Mouse (Mus musculus) hindbrain, embryonic 10.5 days (tissue): ENCODE measurements around the gene 0610030E20Rik. TPM values are rescaled to one million over a fixed set of nuclear protein-coding genes. Genes with fewer than 3 reads are reported as not detected.

Experiments
- DNase-seq: peaks from one replicate; pipeline ENCODE4 v3.0.0-alpha.2; 2017; ENCODE audit warnings: low spot score
- H3K27ac ChIP-seq: fragments of 300-500 bp; sonication (generic); 2 replicates; pipeline ENCODE4 v1.5.1; 2016; ENCODE audit warnings: mild to moderate bottlenecking, moderate library complexity
- H3K27me3 ChIP-seq: fragments of 300-500 bp; sonication (generic); 2 replicates; pipeline ENCODE4 v1.6.1; 2016; ENCODE audit warnings: mild to moderate bottlenecking; ENCODE audit not compliant: poor library complexity, insufficient read depth, severe bottlenecking
- H3K36me3 ChIP-seq: fragments of 300-500 bp; sonication (generic); 2 replicates; pipeline ENCODE4 v1.6.1; 2016; ENCODE audit warnings: mild to moderate bottlenecking, moderate library complexity
- H3K4me1 ChIP-seq: fragments of 300-500 bp; sonication (generic); replicated peaks from 2 replicates; pipeline ENCODE4 v1.6.1; 2016; ENCODE audit warnings: mild to moderate bottlenecking
- H3K4me3 ChIP-seq: fragments of 300-500 bp; sonication (generic); 2 replicates; pipeline ENCODE4 v1.5.1; 2016; ENCODE audit warnings: mild to moderate bottlenecking, moderate library complexity
- H3K9me3 ChIP-seq: fragments of 300-500 bp; sonication (generic); 2 replicates; pipeline ENCODE4 v1.6.1; 2016; ENCODE audit warnings: mild to moderate bottlenecking, moderate library complexity
- WGBS: fragments of 180-500 bp; shearing (Covaris S2); methylation state at CpG from one replicate; pipeline ENCODE4 v1.1.7; 2016; 5-methylcytosine and 5-hydroxymethylcytosine counted together
- polyA plus RNA-seq: library from polyadenylated mRNA; unstranded; fragments of >200 nt; fragmentation: Nextera tagmentation; extraction: Ambion mirVana; gene quantifications from 2 replicates; pipeline ENCODE4 v1.2.1, GENCODE M21; 2016

The 0610030E20Rik gene
- polyA plus RNA-seq, 1 experiment from 2014 or later, result 25.5 TPM

- H3K27ac ChIP-seq, result peak within 1 kb of the TSS; percentile 71
Observed at GRCm38 (mm10) chr6:72380131-72380770, 33.1 kb downstream of the 0610030E20Rik start, which contains the start of gene Vamp5. Gene Vamp5, minus strand, starts transcription at chr6:72380468.

GRCm38 (mm10) chr6:72382494-72382893 is 35.4 kb downstream of the 0610030E20Rik start:
- Histone ChIP-seq H3K36me3 (no peaks in the 10 kb centered on the region), H3K9me3 (no peaks in the 10 kb centered on the region), H3K4me3 (no peak overlapping the region), H3K27me3 (peaks cover 40% of the 10 kb centered on the region), H3K27ac (no peak overlapping the region), H3K4me1 (peaks cover 11% of the 10 kb centered on the region)
- DNase-seq, result no peak
- 84% methylated on average over 6 of the region's 6 CpGs for WGBS

More at GRCm38 (mm10) chr6:72380131-72380770, 33.1 kb downstream of the 0610030E20Rik start, which contains the start of gene Vamp5:
- WGBS, result 2% methylated on average over 49 of the region's 49 CpGs
- no peaks in the 10 kb centered on the region for H3K9me3 ChIP-seq
- peaks cover 40% of the 10 kb centered on the region for H3K27me3 ChIP-seq
- peak; percentile 39 for DNase-seq
- peaks cover 10% of the 10 kb centered on the region for H3K4me1 ChIP-seq
- no peaks in the 10 kb centered on the region for H3K36me3 ChIP-seq
- peak within 1 kb of the TSS; percentile 55 for H3K4me3 ChIP-seq

- 89% methylated on average over 6 of the region's 6 CpGs for WGBS
- H3K27ac ChIP-seq, result no peak overlapping the region
Observed at GRCm38 (mm10) chr6:72383142-72383820, 36.2 kb downstream of the 0610030E20Rik start.

GRCm38 (mm10) chr6:72383952-72384351 is 36.8 kb downstream of the 0610030E20Rik start:
- H3K9me3 ChIP-seq, result no peaks in the 10 kb centered on the region
- H3K36me3 ChIP-seq, result no peaks in the 10 kb centered on the region
- no peak overlapping the region for H3K27ac ChIP-seq
- H3K27me3 ChIP-seq, result peaks cover 34% of the 10 kb centered on the region
- no peak overlapping the region for H3K4me3 ChIP-seq
- no peak for DNase-seq
- H3K4me1 ChIP-seq, result peaks cover 18% of the 10 kb centered on the region
- 94% methylated on average over 7 of the region's 7 CpGs for WGBS

More at GRCm38 (mm10) chr6:72383142-72383820, 36.2 kb downstream of the 0610030E20Rik start:
- no peak overlapping the region for H3K4me3 ChIP-seq
- no peaks in the 10 kb centered on the region for H3K36me3 ChIP-seq
- H3K27me3 ChIP-seq, result peaks cover 35% of the 10 kb centered on the region
- peaks cover 18% of the 10 kb centered on the region for H3K4me1 ChIP-seq
- H3K9me3 ChIP-seq, result no peaks in the 10 kb centered on the region
- DNase-seq, result no peak

- peaks cover 33% of the 10 kb centered on the region for H3K27me3 ChIP-seq
- no peaks in the 10 kb centered on the region for H3K36me3 ChIP-seq
- 87% methylated on average over 4 of the region's 4 CpGs for WGBS
- no peak overlapping the region for H3K27ac ChIP-seq
- H3K4me3 ChIP-seq, result no peak overlapping the region
- H3K9me3 ChIP-seq, result no peaks in the 10 kb centered on the region
- no peak for DNase-seq
- H3K4me1 ChIP-seq, result peaks cover 21% of the 10 kb centered on the region
Observed at GRCm38 (mm10) chr6:72385258-72385657, 38.1 kb downstream of the 0610030E20Rik start.

GRCm38 (mm10) chr6:72386561-72386960 is 39.4 kb downstream of the 0610030E20Rik start:
- H3K4me3 ChIP-seq, result no peak overlapping the region
- WGBS, result 94% methylated on average over 2 of the region's 2 CpGs
- no peak for DNase-seq

GRCm38 (mm10) chr6:72387816-72388215 is 40.7 kb downstream of the 0610030E20Rik start:
- Histone ChIP-seq H3K27ac (no peak overlapping the region), H3K9me3 (no peaks in the 10 kb centered on the region), H3K36me3 (no peaks in the 10 kb centered on the region), H3K4me3 (no peak overlapping the region), H3K4me1 (peaks cover 29% of the 10 kb centered on the region), H3K27me3 (peaks cover 25% of the 10 kb centered on the region)
- DNase-seq, result no peak
- WGBS, result 70% methylated on average over 3 of the region's 3 CpGs

More at GRCm38 (mm10) chr6:72386561-72386960, 39.4 kb downstream of the 0610030E20Rik start:
- H3K4me1 ChIP-seq, result peaks cover 29% of the 10 kb centered on the region
- peaks cover 29% of the 10 kb centered on the region for H3K27me3 ChIP-seq
- no peaks in the 10 kb centered on the region for H3K36me3 ChIP-seq
- no peak overlapping the region for H3K27ac ChIP-seq
- no peaks in the 10 kb centered on the region for H3K9me3 ChIP-seq

GRCm38 (mm10) chr6:72388266-72388665 is 41.1 kb downstream of the 0610030E20Rik start:
- Histone ChIP-seq H3K4me1 (peaks cover 29% of the 10 kb centered on the region), H3K36me3 (no peaks in the 10 kb centered on the region), H3K4me3 (no peak overlapping the region), H3K27me3 (peaks cover 25% of the 10 kb centered on the region), H3K27ac (no peak overlapping the region), H3K9me3 (no peaks in the 10 kb centered on the region)
- no peak for DNase-seq
- WGBS, result 71% methylated on average over 10 of the region's 10 CpGs

- Histone ChIP-seq H3K27me3 (peaks cover 25% of the 10 kb centered on the region), H3K9me3 (no peaks in the 10 kb centered on the region), H3K36me3 (no peaks in the 10 kb centered on the region), H3K4me3 (no peak overlapping the region), H3K27ac (no peak overlapping the region), H3K4me1 (peaks cover 29% of the 10 kb centered on the region)
- no peak for DNase-seq
- WGBS, result 90% methylated on average over 6 of the region's 6 CpGs
Observed at GRCm38 (mm10) chr6:72388791-72389329, 41.7 kb downstream of the 0610030E20Rik start.

- H3K4me3 ChIP-seq, result peak overlapping the region; percentile 58
- DNase-seq, result no peak
- H3K9me3 ChIP-seq, result no peaks in the 10 kb centered on the region
- WGBS, result 34% methylated on average over 13 of the region's 13 CpGs
- H3K27me3 ChIP-seq, result peaks cover 25% of the 10 kb centered on the region
- no peaks in the 10 kb centered on the region for H3K36me3 ChIP-seq
- peak overlapping the region; percentile 86 for H3K27ac ChIP-seq
- peaks cover 29% of the 10 kb centered on the region for H3K4me1 ChIP-seq
Observed at GRCm38 (mm10) chr6:72389471-72389940, 42.4 kb downstream of the 0610030E20Rik start.

GRCm38 (mm10) chr6:72389941-72390771 is 43.0 kb downstream of the 0610030E20Rik start, which contains the start of gene Vamp8:
Gene Vamp8, minus strand, starts transcription at chr6:72390703.
- Histone ChIP-seq H3K4me1 (peaks cover 29% of the 10 kb centered on the region), H3K27me3 (peaks cover 25% of the 10 kb centered on the region), H3K36me3 (no peaks in the 10 kb centered on the region), H3K4me3 (peak within 1 kb of the TSS; percentile 58), H3K27ac (peak within 1 kb of the TSS; percentile 86), H3K9me3 (no peaks in the 10 kb centered on the region)
- DNase-seq, result peak; percentile 60
- 2% methylated on average over 33 of the region's 33 CpGs for WGBS
